Mouse (Mus musculus): ENCODE data around the gene Krt7.

Krt7 gene

DNA sequence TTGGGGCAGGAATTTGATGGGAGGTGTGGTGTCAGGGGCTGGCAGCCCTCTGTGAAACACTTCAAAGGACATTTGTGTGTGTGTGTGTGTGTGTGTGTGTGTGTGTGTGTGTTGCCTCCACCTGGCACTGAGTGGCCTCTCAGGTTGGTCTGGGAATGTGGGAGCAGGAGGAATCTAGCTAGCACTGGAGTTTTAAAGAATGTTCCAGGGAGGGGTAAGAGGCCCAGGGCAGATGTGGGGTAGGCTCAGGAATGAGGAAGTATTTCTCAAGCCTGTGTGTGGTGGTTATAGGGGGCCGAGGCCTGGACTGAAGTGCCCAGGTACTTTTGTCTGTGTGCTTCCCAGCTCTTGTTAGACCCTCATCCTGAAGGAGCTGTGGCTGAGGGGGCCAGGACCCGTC is at the start of gene Krt7:
Krt7 (plus strand) TSS at position 269 of the 400 bp plus-strand sequence.
- CTCF ChIA-PET: interaction anchor here (0.6 kb wide), 1 partner anchor 411 kb away, joined by 4 read pairs; no protein-coding TSS in a partner anchor

DNA sequence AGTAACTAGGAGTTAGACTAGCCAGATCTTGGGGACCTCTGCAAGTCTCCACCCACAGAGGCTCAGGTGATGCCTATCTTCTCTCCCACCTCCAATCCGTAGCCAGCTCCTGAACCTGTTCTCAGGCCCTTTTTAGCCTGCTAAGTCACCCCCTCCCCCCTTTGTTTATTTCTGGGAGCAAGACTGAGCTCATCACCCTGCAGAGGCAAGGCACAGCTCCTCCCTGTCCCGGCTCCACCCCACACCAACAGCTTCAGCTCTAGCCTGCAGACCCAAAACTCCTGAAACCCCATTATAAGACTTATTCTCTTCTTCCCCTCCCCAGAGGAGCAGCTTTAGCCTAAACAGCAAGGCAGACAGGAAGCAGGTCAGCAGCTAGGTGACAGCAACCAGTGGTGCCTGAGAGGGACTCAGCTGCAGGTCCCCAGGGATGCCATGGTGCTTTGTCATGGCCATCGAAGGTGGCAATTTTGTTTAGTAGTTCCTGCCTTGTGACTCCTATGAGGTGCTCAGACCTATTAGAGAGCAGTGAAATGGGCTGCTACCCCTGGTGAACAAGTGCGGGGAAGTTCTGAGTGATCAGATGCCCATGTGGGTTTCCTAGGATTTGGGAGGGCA is 48.3 kb upstream of the Krt7 start:
- CTCF ChIA-PET: no interaction called here

DNA sequence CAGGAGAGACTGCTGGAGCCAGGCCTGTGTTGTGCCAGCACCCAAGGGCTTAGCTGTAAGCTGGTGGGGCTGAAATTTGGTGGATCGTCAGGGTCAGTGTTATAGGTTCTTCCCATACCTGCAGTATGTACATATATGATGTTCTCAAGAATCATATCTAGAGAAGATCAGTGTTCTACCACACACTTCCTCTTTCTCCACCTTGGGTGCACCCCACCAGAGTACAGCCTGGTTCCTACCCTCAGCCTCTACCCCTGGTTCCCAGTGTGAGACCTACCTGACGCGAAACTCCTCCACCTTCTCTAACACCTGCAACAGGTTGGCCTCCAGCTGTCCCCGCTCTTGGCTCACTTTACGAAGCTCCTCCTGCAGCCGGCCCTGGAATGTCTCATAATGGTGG is 46.9 kb upstream of the Krt7 start:
- CTCF ChIA-PET: no interaction called here

DNA sequence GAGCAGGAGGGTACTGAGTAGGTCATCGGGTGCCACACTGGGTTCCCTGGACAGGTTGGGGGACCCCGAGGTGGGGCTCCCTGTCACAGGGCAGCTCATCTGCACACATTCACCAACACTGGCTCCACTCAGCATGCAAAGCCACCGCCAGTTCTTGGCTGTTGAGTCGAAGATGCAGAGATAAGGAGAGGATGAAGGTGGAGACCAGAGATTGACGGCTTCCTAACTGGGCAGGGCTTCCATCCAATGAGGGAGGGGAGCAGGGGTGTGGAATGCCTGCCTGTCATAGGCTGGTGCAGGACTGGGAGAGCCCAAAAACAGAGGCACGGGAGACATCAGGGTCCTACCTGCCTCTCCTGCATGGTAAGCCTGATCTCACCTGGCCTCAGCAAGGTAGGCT is 46.4 kb upstream of the Krt7 start:
- CTCF ChIA-PET: no interaction called here

DNA sequence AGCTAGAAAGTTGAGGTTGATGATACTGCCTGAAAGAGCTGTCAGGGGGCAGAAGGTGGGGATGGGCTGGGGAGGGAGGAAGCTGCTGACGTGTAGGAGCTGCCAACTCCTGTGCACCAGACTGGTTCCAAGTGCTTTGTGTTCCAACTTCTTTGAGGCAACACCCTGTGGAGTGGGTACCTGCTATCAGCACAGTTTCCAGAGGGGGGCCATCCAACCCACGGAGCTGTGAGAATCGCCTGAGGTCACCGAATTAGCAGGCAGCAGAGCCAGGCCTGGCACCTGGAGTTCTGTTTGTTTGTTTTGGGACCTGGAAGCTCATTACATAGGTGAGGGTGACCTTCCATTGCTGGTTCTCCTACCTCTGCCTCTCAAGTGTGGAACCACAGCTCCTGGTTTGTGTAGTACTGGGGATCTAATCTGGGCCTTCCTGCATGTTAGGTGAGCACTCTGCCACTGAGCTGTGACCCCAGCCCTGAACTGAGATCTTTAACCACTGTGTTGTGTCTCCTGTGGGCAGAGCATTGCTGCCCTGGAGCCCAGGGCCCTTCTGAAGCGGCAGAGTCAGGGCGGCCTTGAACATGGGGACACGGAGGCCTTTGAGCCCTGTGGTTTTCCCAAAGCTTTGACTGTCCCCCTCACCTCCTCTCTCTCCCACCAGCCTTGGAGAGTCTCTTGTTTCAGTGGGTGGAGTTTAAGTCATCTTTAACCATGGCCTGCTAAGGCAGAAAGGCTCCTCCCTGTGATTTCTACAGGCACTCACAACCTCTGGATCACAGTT is 45.8 kb upstream of the Krt7 start:
- CTCF ChIA-PET: no interaction called here

DNA sequence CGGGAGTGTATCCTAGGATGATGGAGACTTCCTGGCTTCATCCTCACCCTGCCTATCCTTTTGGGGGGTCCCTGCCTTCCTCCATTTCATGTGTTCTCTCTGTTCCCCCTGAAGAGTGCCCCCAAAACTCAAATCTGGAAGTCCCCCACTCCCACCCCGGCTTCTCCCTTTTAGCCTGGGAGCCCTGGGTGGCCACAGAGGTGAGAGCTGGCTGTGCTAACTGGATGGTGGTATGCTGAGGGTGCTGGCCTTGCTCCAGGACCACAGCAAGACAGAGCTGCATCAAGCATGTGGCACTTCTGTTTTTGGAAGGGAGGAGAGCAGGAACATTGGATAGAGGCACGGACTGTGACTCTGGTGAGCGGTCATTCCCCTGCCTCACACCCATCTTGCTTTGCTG is 45.1 kb upstream of the Krt7 start:
- CTCF ChIA-PET: no interaction called here

DNA sequence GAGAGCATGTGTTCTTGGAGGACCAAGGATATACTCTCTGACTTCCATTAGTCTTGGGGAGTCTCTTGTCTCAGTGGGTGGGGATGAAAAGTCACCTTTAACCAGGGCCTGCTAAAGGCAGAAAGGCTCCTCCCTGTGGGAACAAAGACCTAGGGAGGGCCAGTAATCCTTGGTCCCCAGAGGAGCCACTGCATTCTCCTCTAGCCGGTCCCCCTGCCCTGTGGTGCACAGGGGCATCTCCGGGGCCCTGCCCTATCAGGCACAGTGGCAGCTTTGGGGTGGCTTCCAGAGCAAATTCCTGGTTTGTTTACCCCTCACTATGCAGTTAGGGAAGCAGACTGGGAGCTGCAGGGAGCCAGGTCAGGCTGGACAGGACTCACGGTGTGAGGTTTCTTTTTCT is 44.4 kb upstream of the Krt7 start:
- CTCF ChIA-PET: no interaction called here

DNA sequence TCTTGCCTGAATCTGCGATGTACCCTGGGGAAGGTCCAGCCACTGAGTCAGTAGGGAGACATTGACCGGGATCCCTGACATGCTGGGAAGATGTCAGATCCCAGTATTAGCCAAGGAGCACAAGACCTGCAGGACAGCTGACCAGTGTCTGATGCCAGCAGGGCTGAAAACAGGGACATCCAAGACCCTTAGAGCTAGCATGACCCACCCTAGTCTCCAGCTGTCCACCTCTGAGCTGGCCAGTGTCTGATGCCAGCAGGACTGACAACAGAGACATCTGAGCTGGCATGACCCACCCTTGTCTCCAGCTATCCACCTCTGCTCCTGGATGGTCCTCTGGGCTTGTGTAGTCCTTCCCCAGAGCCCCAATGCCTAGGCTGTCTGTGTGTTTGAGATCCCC is 43.9 kb upstream of the Krt7 start:
- CTCF ChIA-PET: no interaction called here

DNA sequence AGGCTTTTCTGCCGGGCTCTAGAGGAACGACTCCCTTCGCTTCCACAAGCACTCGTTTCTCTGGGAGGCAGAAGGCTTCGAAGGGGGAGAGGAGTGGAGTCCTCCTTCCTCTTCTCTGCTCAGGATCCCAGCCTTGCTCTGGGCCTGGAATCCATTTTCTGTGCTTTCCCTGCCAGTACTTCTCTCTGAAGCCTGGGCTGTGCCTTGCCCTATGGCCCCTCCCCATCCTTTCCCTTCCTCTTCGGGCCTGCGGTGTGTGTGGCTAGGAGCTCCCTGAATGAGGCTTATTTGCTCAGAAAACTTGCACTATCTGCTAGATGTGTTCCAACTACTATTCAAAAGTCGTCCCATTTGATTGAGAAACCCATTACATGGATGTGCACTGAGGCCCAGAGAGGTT is 43.3 kb upstream of the Krt7 start:
- CTCF ChIA-PET: no interaction called here

DNA sequence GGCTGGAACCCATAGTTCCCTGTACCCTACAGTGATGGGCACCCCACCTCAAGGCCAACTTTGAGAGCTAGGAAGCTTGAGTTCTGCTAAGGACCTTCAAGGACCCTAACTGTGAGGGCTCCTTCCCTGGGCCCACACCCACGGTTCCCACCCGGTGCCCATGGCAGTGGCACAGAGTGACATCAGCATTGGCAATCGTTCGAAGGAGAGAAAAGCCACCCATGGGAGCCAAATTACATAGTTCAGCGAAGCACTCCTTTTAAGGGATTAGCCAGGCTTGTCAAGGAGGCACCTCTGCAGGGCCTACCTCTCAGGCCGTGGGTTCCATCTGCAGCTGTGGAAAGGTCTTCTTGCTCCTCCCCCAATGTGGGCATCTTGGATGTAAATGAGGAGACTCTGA is 42.8 kb upstream of the Krt7 start:
- CTCF ChIA-PET: no interaction called here

DNA sequence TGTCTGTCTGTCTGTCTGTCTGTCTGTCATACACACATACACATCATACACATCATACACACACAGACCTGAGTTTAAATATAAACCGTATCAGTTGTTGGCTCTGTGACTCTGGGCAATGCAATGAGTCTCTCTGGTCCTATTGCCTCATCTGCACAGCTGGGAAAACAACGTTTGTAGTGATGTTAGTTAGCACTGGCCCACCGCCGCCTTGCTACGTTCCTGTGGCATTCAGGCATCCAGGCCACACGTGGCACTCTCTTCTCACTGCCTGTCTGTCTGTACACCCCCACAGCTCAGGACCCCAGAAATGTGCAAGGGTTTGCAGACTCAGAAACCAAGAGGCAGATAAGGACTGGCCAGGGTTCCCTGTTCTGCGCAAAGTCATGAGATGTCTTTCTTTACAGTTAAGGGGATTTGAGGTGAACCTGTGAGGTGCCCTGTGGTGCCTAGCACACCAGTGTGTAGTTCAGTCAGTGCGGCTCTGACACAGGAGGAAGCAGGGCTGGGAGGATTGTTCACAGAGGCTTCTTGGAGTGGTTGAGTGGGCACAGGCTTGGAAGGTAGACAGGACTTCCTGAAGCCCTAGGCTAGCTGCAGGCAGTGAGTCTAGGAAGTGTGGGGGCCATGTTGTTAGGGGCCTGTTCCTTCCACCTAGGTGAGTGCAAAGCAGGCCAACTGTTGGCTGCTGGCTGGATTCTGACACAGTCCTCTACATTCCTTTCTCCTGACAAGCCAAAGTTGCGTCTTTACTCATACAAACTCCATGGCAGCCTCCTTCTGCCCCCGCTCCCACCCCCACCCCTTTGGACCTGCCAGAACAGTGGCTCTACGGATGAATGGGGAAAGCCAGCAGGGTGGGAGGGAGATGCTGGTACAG is 42.1 kb upstream of the Krt7 start:
- CTCF ChIA-PET: no interaction called here

DNA sequence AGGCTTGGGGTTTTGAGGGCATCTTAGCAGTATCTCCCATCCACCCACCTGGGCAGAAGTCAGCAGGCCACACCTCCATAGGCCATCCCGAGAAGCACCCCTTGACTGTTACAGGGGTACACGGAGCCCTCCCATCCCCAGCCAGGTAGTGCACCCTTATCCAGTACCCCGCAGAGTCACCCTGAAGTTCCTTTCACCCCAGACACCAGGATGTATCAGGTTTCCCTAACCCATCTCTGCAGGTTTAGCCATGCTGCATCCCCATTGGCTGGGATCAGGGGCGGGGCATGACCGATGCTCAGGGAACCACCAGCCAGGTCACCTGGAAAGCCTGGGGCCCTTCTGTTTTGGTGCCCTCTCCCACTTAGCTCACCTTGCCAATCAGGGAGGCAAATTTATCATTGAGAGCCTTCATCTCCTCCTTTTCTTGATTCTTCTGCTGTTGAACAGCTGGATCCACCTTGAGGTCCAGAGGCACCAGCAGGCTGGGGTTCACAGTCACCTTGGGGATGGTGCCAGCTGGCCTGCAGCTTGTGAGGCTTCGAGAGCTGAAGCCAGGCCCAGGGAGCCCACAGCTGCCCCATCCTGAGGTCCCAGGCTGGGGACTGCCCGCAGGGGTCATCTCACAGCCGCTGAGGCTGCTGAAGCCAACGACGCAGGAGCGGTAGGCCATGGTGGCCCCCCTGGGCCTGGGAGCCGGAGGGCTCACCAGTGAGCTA is 41.3 kb upstream of the Krt7 start:
- CTCF ChIA-PET: no interaction called here

DNA sequence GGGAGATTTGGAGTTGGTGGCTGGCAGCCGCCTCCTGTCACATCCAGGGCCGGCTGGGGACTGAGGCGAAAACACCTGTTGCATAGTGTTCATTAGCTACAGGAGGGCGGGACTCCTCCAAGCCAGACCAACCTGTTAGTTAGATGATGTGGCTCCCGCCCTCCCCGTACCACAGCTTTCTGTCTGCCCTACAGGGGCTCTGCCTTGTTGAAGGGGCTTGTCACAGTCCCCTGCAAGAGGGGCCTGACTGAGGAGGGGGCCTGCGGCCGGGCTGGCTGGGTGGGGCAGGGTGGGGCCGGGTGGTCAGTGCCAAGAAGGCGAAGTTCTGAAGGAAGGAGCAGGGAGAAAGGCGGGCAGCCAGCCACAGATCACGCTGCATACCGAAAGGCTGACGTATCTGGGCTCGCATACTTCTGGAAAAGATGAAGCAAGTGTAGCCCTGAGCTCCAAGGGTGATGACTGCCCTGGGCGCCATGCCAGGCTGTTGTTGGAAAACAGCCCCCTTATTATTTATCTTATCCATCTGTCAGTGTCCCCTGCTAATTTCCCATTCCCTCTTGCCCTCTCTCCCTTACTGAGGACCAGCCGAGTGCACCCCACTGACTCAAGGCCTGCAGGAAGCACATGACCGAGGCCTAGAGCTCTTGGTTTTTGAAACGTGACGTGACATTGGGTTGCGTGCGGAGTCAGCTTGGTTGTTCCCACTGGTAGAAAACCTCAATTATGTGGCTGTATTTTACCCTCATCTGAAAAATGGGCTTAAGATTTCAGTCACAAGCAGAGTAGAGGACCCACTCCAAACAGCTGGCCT is 40.5 kb upstream of the Krt7 start, which contains the start of gene Krt80:
Krt80 (minus strand) TSS at position 62 of the 811 bp plus-strand sequence.
- CTCF ChIA-PET: no interaction called here

DNA sequence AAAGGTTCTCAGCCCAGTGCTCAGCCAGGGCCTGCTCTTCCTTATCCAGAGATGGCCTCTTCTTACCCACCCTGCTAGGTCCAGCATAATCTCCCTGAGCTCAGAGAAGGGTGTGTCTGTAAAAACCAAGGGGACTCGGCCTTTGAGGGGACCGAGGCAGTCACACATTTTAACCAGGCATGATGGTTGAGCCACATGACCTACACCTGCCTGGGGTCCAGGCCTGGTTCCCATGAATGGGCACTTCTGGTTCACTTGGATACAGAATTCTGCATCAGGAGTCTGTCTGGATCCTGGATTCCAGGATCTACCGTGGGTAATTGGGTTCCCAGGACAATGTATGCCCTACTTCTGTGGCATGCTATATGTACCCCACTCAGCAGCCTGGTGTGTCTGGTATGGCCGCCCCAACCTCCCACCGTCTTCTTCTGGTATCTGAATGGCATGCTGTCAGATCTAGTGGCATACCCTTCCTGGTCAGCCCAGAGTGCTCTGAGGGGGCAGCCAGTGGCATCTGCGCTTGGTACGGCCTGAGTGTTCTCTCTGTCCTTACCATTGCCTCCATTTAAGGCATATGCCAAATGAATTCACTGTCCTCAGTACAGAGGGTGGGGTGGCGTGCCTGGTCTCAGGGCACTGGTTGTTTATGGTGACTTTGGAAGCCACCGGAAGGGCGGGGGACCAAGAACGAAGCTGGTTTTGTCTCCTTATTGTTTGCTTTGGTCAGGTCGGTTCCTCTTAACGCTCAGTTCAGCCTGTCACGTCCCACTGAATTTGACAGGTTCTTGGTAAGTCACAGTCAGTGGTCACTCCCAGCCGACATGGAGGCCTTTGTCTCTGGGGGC is 39.5 kb upstream of the Krt7 start:
- CTCF ChIA-PET: no interaction called here

DNA sequence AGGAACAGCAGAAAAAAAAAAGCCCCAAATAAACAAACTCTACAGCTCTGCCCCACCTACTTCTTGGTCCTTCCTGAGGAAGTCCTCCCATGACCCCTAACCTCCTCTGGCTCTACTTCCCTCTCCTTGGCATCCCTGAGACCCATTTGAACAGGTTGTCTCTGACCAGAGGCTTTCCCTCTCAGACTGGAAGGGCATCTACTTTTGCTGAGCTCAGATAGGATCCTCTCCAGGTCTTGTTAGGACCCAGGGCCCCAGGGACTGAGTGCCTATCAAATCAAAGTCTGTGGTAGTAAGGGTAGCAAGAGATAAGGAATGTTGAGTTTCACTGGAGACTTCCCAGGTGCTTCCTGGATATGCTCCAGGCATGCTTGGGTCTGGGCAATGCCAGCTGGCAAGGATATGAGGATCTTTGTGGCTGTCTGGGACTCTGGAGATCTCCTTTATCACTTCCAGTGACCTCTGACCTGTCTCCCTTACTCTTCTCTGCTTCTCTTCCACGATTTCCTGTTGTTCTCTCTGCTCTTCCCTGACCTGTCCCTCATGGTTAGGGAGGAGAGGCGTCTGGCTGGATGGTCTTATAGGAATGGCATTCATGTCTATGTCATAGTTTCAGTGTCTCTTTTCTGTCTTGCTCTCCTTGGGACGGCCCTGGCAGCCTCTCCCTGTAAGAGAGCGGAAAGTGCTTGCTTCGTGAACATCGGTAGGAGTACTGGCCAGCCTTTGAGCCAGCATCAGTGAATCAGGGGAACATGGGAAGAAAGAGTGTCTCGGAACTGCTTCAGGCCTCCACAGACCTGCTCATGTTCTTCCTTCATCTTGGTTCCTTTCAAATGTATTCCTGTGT is 38.5 kb upstream of the Krt7 start:
- CTCF ChIA-PET: no interaction called here

DNA sequence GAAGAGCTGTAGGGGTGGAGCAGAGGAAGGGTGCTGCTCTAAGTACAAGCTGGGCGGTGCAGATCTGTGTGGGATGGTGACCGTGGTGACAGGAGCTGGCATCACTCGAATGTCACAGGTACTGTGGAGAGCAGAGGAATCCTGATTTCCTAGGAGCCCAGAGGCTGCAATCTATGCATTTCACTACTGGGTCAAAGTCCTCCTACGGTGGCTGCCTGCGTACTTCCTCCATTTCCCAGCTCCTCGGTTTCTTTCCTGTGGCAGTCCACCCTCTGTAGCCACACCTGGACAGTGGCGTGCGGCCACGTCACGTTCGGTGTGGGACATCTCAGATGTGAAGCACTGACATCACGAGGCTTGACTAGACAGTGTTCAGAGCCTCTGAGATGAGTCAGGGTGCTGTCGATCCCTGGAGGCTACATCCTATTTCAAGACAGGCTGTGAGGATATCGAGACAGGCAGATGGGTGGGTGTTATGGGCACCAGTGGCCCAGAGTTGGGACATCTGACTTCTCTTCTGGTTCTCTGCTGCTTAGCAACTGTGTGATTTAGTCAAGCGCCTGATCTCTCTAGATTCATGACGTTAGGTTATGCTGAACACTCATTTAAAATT is 37.5 kb upstream of the Krt7 start:
- CTCF ChIA-PET: no interaction called here

DNA sequence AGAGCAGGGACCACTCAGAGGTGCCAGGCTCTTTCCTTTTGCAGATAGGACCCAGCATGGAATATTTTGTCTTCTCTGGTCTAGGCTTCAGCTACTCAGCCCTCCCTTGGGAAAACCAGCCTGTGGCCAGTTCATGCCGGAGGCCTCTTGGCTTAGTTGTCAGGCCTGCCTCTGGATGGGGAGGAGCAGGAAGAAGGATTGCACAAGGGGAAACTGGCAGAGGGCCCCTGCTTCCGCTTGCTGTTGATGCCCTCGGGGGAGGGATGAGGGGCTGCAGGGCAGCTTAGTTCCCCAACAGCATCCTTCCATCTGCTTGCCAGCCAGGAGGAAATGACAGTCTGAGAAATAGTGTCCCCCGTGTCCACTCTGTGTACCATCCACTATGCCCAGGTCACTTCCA is 36.0 kb upstream of the Krt7 start:
- CTCF ChIA-PET: interaction anchor here (1.5 kb wide), 1 partner anchor 15 kb away, joined by 3 read pairs; no protein-coding TSS in a partner anchor

DNA sequence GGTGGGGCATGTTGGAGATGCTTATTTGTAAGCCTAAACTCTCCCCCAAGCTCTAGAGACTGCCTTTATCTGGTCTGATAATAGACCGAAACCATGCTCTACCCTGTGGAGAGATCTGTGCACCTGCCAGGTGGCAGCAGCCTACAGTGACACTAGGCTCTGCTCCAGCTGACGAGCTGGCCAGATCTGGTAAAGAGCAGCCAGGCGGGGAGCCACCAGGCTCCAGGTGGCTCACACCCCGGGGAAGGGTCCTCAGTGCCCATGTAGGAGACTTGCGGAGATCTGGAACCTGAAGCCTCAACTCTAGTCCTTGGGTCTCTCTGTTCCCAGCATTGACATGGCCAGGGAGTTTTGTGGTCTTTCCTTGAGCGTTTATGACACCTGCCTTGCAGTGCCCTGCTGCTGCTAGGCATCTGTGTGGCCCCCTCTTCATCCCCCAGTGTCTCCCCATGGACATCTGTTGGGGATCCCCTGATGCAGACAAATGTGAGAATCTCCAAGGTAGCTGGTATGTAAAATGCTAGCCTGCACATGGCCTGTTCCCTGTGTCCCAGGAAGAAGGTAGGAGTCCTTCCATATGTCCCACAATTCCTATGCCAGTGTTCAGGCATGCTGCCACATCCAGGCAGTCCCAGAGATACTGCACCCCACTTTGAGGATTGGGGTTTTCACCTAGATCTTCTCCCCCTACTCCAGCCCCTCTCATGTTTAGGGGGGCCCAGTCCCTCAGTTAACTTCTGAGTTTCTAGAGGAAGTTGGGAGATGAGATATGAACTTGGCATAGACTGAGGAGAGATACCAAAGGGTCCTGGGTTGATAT is 34.7 kb upstream of the Krt7 start:
- CTCF ChIA-PET: interaction anchor here (1.5 kb wide), 1 partner anchor 14 kb away, joined by 3 read pairs; no protein-coding TSS in a partner anchor

Data from spleen, embryonic (tissue).